Mouse (Mus musculus): ENCODE measurements around the gene Upk1b. TPM values are rescaled to one million over a fixed set of nuclear protein-coding genes. Genes with fewer than 3 reads are reported as not detected.

The Upk1b gene
- total and polyA plus RNA-seq, 2 experiments from 2014 or later: 1.2 to 2.0 TPM

DNA sequence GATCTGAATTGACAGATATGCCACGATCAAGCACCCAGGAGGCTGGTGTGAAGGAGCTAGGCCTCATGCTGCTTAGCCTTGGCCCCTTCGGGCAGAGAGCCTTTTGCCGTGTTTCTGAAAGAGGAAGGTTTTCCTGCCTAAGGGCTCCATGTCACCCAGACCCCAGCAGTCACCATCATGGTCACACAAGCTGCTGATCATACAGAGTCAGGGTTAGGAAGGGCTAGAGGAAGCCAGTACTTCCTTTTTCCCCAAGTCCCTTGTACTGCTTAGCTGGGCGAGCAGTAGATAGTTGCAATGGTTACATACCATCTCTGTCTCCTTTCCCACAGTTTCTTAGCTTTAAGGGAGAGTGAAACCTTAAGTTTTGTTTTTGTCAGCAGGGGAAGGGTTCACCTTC, 36.6 kb downstream of the Upk1b start:
- ATAC-seq (no peak), DNase-seq (ENCODE audit: low spot score) (no peak)
- no peaks in the 10 kb centered on the region for H3K9me3 ChIP-seq (ENCODE audit: low read length)
- no peaks in the 10 kb centered on the region for H3K4me1 ChIP-seq (ENCODE audit: insufficient read depth, low read length)
- peaks cover 41% of the 10 kb centered on the region for H3K36me3 ChIP-seq (ENCODE audit: insufficient read depth, low read length)
- no peak overlapping the region for H3K27ac ChIP-seq
- H3K27me3 ChIP-seq (ENCODE audit: insufficient read depth, low read length): no peaks in the 10 kb centered on the region
- H3K4me3 ChIP-seq (ENCODE audit: low read length): no peak overlapping the region
- H3K4me2 ChIP-seq (ENCODE audit: low read depth, low read length): no peak overlapping the region
- H3K9ac ChIP-seq (replicated peaks; ENCODE audit: low read length): no peak overlapping the region
- 87% methylated on average over 4 of the region's 4 CpGs for WGBS
- TF ChIP-seq CTCF (IDR thresholded peaks at IDR 0.05; ENCODE audit: low read depth): no peak

DNA sequence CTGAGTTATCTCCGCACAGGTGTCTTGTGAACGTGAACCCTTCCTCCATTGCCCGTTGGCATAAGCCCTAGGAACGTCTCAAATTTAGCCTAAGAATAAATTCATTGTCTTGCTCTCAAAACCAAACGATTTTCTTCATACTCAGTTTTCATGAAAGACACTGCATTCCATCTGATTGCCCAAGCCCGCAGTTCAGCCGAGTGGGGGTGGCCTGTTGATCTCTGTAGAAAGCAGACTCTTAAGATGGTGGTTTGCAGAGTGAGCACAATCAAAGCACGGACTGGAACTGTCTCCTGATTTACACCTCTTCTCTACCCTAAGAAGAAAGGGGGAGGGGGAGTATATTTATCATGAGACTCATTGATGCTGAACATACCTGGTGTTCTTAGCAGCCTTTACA, 37.7 kb downstream of the Upk1b start:
- Histone ChIP-seq H3K27ac (no peak overlapping the region), H3K9ac (replicated peaks; ENCODE audit: low read length) (no peak overlapping the region), H3K27me3 (ENCODE audit: insufficient read depth, low read length) (no peaks in the 10 kb centered on the region), H3K9me3 (ENCODE audit: low read length) (no peaks in the 10 kb centered on the region), H3K4me2 (ENCODE audit: low read depth, low read length) (no peak overlapping the region), H3K4me3 (ENCODE audit: low read length) (no peak overlapping the region), H3K36me3 (ENCODE audit: insufficient read depth, low read length) (peaks cover 37% of the 10 kb centered on the region; the same call in 1 of the 2 replicates), H3K4me1 (ENCODE audit: insufficient read depth, low read length) (no peaks in the 10 kb centered on the region)
- 85% methylated on average over 8 of the region's 8 CpGs for WGBS
- ATAC-seq: no peak
- TF ChIP-seq CTCF (IDR thresholded peaks at IDR 0.05; ENCODE audit: low read depth): no peak
- DNase-seq (ENCODE audit: low spot score): no peak

DNA sequence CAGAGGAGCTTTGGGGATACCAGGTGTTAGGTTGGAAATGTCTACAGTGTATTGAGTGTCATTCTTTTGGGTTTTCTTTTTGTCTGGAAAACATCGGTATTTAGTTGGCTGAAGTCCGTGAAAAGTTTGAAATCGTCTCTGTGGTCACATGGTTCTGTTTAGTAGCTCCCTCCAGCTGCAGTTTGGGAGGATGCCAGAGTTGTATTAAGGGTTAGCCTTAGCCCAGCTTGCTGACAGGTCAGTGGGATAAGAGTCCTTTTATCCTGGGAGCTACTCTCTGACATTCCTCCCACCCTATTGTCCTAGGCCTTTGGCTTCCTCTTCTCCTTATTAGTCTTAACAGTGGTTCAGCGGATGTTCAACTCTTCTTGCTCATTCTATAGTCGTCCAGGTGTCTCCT, 38.2 kb downstream of the Upk1b start:
- Histone ChIP-seq H3K4me1 (ENCODE audit: insufficient read depth, low read length) (no peaks in the 10 kb centered on the region), H3K4me3 (ENCODE audit: low read length) (no peak overlapping the region), H3K9me3 (ENCODE audit: low read length) (no peaks in the 10 kb centered on the region), H3K36me3 (ENCODE audit: insufficient read depth, low read length) (peaks cover 33% of the 10 kb centered on the region; the same call in 1 of the 2 replicates), H3K9ac (replicated peaks; ENCODE audit: low read length) (no peak overlapping the region), H3K27ac (no peak overlapping the region), H3K4me2 (ENCODE audit: low read depth, low read length) (no peak overlapping the region), H3K27me3 (ENCODE audit: insufficient read depth, low read length) (no peaks in the 10 kb centered on the region)
- ATAC-seq: no peak
- TF ChIP-seq CTCF (IDR thresholded peaks at IDR 0.05; ENCODE audit: low read depth): no peak
- WGBS: 85% methylated on average over 5 of the region's 5 CpGs
- DNase-seq (ENCODE audit: low spot score): no peak

- no peak for DNase-seq (ENCODE audit: low spot score)
- no peak for ATAC-seq
- Histone ChIP-seq H3K4me1 (ENCODE audit: insufficient read depth, low read length) (no peaks in the 10 kb centered on the region), H3K27ac (no peak overlapping the region), H3K4me3 (ENCODE audit: low read length) (no peak overlapping the region), H3K36me3 (ENCODE audit: insufficient read depth, low read length) (peaks cover 29% of the 10 kb centered on the region; the same call in 1 of the 2 replicates), H3K4me2 (ENCODE audit: low read depth, low read length) (no peak overlapping the region), H3K27me3 (ENCODE audit: insufficient read depth, low read length) (no peaks in the 10 kb centered on the region), H3K9me3 (ENCODE audit: low read length) (no peaks in the 10 kb centered on the region), H3K9ac (replicated peaks; ENCODE audit: low read length) (no peak overlapping the region)
- TF ChIP-seq CTCF (IDR thresholded peaks at IDR 0.05; ENCODE audit: low read depth): no peak
- WGBS: 86% methylated on average over 6 of the region's 6 CpGs
Measured at GRCm38 (mm10) chr16:38760834-38761375, 39.2 kb downstream of the Upk1b start.

DNA sequence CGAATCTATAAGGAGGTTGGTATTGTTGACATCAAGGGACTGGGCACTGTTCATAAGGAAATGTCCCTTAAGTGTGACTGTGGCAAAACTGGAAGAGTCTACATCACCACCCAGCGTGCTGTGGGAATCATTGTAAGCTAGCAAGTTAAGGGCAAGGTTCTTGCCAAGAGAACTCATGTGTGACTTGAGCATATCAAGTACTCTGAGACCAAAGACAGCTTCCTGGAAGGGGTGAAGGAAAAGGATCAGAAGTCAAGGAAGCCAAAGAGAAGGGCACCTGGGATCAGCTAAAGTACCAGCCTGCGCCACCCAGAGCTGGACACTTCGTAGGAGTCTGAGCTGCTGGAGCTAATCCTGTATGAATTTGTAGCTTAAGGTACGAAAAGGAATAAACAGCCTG, 39.9 kb downstream of the Upk1b start:
- TF ChIP-seq CTCF (IDR thresholded peaks at IDR 0.05; ENCODE audit: low read depth): no peak
- ATAC-seq: no peak
- Histone ChIP-seq H3K27me3 (ENCODE audit: insufficient read depth, low read length) (no peaks in the 10 kb centered on the region), H3K27ac (no peak overlapping the region), H3K9ac (replicated peaks; ENCODE audit: low read length) (no peak overlapping the region), H3K4me1 (ENCODE audit: insufficient read depth, low read length) (no peaks in the 10 kb centered on the region), H3K9me3 (ENCODE audit: low read length) (no peaks in the 10 kb centered on the region), H3K4me3 (ENCODE audit: low read length) (no peak overlapping the region), H3K4me2 (ENCODE audit: low read depth, low read length) (no peak overlapping the region), H3K36me3 (ENCODE audit: insufficient read depth, low read length) (peaks cover 29% of the 10 kb centered on the region; the same call in 1 of the 2 replicates)
- WGBS: 96% methylated on average over 5 of the region's 5 CpGs
- no peak for DNase-seq (ENCODE audit: low spot score)

- Histone ChIP-seq H3K4me2 (ENCODE audit: low read depth, low read length) (no peak overlapping the region), H3K36me3 (ENCODE audit: insufficient read depth, low read length) (peaks cover 25% of the 10 kb centered on the region; the same call in 1 of the 2 replicates), H3K9me3 (ENCODE audit: low read length) (no peaks in the 10 kb centered on the region), H3K4me1 (ENCODE audit: insufficient read depth, low read length) (no peaks in the 10 kb centered on the region), H3K27me3 (ENCODE audit: insufficient read depth, low read length) (no peaks in the 10 kb centered on the region), H3K27ac (no peak overlapping the region), H3K4me3 (ENCODE audit: low read length) (no peak overlapping the region), H3K9ac (replicated peaks; ENCODE audit: low read length) (no peak overlapping the region)
- TF ChIP-seq CTCF (IDR thresholded peaks at IDR 0.05; ENCODE audit: low read depth): no peak
- no peak for ATAC-seq
- 87% methylated on average over 12 of the region's 12 CpGs for WGBS
- DNase-seq (ENCODE audit: low spot score): no peak
Measured at GRCm38 (mm10) chr16:38758104-38758861, 41.8 kb downstream of the Upk1b start.

DNA sequence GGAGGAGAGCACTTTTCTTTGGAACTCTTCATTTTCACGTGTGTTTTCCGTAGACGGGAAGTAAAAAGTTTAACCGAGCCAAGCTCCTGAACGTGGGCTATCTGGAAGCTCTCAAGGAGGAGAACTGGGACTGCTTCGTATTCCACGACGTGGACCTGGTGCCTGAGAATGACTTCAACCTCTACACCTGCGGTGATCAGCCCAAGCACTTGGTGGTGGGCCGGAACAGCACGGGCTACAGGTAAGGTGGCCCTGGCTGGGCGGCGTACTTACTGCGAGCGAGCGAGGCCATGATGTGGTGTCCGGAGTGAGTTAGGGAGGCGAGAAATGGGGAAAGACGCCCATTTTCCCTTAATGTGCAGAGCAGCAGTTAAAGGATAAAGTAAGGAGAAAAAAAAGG, 42.5 kb downstream of the Upk1b start:
- H3K4me3 ChIP-seq (ENCODE audit: low read length): no peak overlapping the region
- no peak for TF ChIP-seq CTCF (IDR thresholded peaks at IDR 0.05; ENCODE audit: low read depth)
- H3K4me2 ChIP-seq (ENCODE audit: low read depth, low read length): no peak overlapping the region
- 95% methylated on average over 19 of the region's 19 CpGs for WGBS
- no peaks in the 10 kb centered on the region for H3K27me3 ChIP-seq (ENCODE audit: insufficient read depth, low read length)
- H3K4me1 ChIP-seq (ENCODE audit: insufficient read depth, low read length): no peaks in the 10 kb centered on the region
- H3K27ac ChIP-seq: no peak overlapping the region
- peaks cover 18% of the 10 kb centered on the region; the same call in 1 of the 2 replicates for H3K36me3 ChIP-seq (ENCODE audit: insufficient read depth, low read length)
- H3K9me3 ChIP-seq (ENCODE audit: low read length): no peaks in the 10 kb centered on the region
- DNase-seq (ENCODE audit: low spot score): no peak
- H3K9ac ChIP-seq (replicated peaks; ENCODE audit: low read length): no peak overlapping the region
- ATAC-seq: no peak
